Mouse (Mus musculus) right cerebral cortex, postnatal 10 days (tissue): ENCODE measurements around the gene Faf1.

ENCODE experiments used
- DNase-seq, 2 experiments: peaks; one replicate each; pipeline ENCODE4 v3.0.0; 2021; ENCODE audit warnings: low spot score in 2 of 2

Faf1 gene

DNA sequence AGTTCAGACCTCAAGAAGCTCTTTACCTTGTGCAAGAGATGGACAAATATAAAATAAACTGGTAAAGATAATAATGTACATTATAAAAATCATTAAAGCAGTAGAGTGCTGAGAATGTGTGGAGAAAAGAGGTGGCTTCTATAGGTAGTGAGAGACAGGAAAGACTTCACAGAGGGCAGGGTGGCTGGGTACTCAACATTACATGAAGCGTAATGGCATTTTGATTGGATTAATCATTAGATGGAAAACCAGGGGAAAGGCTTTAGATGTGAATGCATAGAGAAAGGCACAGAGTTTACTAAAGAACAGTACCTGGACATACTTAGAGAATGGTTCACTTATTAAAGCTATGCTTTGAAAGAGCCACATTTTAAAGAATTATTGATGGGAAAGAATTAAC, 252.7 kb downstream of the Faf1 start:
- no peak for DNase-seq

DNA sequence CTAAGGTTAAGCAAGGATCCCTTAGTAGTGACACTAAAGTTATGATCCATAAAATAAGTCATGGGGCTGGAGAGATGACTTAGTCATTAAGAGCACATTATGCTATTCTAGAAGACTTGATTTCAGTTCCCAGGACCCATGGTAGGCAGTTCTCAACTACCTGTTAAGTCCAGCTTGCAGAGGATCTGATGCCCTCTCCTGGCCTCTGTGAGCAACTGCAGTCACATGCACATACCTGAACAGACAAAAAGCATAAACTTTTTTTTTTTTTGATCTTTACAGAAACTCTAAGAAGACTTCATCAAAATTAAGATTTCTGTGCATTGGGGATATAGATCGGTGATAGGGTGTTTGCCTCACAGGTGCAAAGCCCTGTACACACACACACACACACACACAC, 254.1 kb downstream of the Faf1 start:
- no peak for DNase-seq

DNA sequence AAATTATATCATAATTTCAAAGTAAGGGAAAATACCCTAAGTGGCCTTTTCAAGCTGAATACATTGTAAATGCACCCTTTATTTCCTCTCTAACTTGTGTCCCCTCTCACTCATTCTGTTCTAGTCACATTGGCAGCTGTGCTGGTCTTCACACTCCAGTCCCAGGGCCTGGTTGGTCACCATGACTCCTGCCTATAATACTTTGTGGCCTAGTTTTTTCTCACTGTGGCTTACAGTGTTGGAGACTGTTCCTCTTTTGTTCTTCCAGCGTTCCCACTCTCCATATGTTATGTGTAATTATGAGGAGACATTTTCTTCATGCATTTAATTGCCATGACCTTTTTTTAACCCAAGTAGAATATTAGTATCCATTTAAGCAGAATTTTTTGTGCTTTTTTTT, 254.5 kb downstream of the Faf1 start:
- peak in 1 of 2 experiments; percentile 31 for DNase-seq

DNA sequence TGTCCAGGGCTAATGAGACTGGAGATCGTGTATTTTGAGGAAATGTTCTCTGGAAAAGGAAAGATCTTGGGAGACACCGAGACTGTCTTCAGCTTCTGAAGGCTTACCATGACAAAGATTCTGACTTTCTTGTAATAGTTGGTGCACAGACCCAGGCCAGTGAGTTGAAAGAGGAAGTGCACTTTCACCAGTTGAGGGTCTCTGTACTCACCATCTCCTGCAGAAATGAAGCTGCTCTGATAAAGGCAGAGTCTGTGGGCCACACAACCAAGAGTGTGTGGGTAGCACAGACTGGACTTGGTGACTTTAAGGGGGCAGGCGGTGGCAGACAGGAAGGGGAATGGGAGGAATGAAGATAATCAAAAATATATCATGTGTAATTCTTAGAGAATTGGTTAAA, 260.2 kb downstream of the Faf1 start:
- no peak for DNase-seq

DNA sequence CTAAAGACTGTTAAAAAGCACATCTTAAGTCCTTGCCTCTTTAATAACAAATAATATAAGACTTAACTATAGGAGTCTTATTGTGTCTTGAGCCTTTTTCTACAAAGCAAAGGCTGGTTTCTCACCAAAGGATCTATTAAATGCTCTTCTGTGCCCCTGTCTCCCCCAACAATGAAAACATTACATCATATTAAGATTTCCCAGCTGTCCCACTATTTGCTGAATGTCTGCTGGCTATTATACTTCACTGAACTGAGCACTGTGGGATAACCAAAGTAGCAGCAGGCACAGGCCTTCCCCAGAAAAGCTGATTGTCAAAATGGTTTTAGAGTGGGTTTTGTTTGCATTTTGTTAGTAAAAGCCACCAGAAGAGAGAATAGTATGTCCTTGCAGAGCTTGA, 262.9 kb downstream of the Faf1 start:
- no peak for DNase-seq

DNA sequence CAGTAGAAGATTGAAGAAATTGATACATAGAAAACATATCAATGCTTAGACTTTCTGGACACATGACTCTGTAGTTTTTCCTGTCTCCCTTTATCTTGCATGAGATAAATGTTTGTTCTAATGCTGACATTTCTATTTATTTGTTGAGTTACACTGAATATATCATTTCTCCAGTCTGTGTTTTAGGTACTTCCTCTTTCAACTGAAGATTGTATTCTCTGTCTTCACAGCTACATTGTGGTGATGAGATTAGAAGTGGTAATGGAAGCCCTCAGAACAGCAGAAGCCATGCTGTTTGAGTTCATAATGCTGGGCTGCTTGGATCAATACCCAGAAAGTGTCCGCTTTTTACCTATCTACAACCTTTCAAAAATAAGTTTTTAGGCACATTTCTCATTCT, 269.2 kb downstream of the Faf1 start:
- DNase-seq = no peak

DNA sequence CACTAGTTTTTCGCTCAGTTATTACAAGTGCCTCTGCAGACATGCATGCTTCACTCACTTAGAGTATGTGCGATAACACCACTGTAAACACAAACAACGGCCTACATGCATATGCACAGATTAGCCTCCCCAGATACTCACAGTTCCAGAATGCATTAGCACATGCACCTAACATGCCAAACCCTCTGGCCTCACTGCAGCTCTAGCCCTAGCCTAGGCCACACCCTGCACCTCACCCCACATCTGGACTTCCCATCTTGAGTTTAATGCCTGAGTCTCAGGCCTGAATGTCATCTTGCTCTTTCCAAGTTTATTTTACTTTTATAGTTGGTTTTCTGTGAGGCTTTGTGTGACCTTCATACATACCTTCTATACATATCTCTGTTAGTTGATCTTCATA, 272.9 kb downstream of the Faf1 start:
- DNase-seq = no peak

DNA sequence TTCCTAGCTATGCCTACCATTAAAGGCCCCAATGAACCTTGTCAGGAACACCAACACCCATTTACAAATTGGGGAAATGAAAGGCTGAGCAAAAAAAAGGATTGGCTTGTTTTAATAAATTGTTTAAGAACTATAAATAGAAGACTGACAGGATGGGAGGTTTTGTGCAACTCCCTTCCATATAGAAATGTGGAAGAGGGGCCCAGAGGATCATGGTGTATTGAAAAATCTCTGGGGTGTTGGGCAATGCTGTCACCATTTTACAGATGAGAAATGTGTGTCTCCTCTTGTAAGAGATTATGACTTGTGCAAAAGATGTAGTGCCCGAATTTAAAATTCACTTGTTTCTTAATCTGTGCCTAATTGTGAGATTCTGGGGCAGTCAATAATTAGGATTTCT, 277.1 kb downstream of the Faf1 start:
- no peak for DNase-seq

DNA sequence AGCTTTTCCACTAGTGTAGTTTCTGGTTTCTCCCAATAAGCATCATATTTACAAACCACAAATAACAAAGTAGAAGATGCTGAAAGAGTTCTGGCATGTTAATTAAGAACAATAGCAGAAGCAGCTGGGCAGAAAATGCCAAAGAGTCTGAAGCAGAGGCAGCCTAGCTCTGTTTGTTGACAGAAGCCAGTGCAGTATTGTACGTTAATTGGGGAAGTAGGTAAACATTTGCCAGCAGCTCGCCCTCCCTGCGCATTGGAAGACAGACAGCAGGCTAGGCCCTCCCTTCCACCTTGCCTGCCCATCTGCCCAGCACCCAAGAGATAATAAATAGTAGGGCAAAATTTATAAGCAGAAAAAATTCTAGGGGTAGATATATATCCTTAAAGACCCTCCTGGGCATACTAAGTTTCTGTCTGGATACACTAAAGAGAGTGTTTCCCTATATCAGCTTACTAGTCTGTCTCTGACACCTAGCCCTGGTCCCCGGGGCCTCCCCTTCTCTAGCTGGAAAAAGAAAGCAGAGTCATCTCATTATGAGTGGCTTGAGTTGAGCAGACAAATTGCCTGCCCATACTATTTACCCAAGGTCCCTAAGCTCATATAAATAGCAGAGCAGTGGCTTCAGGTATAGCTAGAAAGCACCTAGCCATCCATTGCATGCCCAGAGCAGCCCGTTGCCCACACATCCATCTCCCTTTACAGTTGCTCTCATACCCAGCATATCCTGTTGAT, 284.0 kb downstream of the Faf1 start:
- DNase-seq = no peak

DNA sequence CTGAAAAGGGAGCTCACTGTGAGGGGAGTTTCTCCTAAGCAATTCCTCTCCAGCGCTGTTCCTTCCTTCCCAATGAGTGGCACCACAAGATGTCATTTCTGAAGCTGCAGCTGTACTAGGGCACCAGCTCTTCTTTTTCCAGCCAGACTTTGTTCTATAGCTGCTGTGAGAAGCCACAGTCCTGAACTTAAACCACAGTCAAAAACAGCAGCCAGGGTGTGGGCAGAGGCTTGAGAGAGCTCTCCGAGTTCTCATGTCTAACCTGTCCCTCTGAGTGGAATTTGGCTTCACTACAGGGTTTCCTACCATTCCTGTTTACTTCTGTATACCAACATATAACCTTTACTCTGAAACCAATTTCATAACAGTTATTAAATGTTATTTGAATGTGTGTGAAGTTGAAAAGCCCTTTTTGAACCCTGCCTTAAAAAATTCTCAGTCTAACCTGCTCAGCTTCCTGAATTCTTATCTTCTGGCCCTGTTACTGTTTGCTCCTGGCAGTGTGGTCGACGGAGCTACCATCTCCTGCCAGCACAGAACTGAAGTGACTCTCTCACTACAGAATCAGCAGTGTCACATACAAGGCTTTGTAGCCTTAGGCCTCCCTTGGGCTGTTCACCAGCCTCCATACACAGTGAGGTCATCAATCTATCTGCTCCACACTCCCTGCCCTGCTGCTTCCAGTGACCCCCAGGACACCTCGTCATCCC, 287.3 kb downstream of the Faf1 start:
- no peak for DNase-seq

DNA sequence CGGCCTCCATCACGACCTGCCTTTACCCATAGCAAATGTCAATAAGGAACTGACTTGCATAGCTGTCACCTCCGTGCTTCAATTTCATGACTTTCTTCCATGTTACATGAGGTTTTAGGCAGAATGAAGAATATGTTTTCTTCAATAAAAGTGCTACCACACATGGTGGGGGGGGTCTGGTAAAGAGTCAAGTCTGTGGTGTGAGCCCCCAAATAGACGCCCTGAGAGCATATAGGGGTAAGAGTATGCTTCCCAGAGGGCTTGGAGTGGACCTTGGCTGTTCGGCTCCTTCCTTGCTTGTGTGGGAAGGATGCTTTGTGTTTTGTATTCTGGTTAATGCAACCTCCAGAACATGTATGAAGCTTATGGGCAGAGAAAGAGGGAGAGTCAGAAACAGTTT, 293.2 kb downstream of the Faf1 start:
- no peak for DNase-seq

DNA sequence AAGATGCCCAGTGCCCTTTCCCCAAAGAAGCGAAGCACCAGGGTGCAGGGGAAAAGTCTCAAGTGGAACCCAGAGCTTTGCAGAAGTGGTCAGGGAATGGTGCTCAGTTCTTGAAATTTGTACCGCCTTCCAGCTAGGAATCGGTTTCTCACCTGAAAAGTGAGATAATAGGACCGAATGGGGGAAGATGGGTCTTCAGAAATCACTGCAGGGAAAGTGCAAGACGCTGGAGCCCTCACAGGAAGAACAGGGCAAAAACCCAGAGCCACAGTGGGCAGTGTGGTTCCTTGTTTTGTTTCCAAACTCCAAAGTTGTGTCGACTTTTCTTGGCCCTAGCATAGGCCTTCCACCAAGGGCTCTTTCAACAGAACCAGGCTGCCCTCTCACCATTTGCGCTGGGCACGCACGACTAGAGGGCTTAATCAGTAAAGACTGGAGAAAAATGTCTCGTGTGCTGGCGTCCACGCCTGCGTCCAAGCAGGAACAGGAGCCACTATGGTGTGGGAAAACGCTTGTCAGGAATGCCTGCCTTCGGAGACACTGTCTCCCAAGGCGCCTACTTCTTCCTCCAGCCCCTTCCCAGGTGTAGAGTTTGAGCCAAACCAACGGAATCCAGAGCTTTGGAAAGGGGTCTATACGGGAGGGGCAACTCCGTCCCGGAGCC, 297.7 kb downstream of the Faf1 start:
- no peak for DNase-seq

DNA sequence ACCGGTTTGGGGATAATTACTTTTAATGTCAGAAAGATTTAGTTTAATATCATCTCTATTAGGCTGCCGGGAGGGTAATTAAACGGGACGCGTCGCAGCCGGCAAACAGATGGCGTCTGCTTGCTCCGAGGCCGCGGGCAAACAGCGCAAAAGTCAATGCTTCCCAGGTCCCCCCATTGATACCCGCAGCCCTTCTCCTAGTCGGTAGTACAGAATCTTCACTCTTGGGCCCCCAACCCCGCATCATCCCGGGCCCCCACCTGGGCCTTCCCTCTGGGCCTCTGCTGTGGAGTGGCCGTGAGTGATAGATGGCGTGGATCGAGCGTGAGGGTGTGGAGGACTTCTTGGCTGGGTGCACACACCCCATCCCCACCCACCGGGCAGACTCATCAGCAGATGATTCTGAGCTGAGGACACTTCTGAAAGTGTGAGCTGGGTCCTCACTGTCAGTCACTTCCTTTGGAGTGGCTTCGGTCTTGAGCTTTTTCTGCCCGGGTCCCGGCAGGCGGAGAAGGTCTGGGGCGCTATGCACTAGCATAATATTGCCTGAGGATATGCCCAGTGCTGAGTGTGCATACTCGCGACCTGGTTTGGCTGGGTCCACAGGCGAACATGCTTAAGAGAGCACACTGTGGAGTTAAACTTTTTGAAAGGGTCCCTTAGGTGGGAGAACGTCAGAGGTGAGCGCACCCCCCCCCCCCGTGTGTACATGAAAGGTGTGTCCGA, 298.4 kb downstream of the Faf1 start:
- no peak for DNase-seq

DNA sequence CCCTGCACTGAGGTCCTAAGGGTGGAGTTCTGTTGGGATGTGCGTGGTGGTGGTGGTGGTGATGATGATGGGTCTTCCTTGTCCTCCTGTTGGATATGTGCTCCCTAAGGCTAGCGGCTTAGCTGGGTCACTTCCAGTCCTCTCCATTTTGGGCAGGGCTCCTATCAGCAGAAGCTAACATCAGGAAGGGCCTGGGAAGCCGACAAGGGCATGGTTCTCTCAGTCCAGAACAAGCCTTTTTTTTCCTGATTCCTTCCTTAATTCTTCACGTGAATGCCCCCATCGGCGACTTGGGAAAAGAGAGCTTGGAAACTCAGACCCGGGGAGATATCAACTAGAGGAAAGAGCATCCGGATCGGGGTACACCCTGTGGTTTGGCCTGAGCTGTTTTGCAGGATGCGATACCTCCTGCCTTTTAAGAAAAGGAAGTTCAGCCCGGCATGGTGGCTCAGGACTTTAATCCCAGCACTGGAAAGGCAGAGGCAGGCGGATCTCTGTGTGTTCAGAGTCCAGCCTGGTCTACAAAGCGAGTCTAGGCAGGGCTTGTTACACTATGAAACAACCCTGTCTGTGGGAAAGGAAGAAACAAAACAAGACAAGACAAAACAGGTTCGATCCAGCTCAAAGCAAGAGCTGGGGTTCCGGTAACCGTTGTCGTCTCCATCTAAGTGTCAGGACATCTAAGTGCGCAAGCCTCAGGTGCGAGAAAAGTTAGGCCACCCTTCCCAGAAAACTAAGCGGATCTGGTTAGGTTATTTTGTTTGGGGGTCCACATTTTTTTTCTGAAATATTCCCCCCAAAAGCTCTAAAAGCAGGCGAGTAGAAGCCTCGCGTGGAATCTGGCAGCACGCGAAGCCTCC, 299.2 kb downstream of the Faf1 start:
- no peak for DNase-seq

DNA sequence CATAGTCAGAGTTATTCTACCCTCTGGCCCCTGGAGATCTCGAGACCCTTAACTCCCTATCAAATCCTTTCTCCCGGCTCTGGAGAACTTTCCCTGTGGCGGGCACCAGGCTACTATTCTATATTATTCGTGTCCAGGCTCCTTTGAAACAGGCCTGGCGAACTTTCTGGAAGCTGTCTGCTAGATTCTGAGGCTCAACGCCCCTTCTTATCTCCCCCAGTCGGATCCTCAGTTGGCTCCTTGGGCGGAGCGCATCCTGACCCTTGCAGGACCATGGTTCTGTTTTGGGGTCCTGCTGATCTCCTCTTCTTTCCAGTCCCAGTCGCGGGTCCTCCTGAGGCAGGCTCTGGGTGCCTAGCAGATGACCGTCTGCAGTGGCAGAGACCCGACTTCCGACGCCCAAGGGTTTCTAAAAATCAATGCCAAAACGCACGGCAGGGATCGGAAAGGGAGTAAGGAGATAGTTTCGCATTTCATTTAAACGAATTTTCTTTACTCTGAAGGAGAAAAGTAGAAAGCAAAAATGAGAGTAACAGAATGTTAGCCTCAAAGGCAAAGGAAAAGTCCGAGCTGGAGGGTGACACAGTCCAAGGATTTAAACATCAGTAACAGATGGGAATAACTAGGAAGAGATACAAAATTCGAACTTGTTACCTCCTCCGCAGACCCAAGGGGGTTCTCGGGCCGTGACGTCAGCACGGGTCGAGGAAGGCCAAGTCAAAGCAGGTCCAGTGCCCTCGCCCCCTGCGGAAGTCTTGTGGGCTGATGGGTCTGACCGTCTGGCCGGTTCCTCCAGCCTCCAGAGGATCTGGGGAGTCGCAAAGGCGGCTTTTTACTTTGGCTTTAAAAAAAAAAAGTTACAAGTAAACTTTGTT, 300.1 kb downstream of the Faf1 start:
- no peak for DNase-seq

DNA sequence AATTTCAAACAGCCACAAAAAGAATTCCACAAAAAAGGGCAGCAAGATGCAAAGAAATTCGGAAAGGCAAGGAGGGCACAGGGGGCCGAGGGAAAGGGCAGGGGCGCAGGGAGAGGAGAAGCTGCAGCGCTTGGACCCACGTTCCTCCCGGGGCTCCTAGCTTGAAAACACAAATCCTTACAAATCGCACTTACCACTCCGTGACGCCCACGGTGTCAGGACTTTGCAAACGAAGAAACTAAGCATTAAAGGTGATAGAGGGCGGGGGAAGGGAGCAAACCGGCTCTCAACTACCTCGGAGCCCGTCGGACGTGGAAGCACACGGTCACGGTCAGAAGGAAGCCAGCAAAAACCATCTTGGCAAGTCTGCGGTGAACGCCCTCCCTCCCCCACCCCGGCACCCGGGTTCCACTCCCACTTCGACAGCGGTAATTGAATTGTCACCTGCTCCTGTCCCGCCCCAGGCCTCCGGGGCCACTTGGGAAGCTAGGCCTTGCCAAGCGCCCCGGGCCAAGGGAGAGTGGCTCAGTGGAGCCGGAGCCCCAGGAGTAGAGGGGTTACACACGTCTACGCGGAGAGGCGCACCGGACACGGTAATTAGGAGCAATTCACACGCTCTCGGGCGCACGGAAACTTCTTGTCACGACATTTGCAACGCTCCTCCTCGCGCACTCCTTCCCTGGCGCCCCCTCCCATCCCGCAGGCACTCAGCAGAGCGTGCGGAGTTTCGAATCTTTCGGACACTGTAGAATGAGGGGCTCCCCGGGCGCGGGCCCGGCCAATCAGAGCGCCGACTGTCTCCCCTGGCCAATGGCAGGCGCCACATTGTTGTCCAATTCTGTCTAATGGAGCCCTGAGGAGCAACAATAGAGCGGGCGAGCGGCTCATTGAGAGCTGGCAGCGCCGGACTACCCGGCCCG, 301.0 kb downstream of the Faf1 start, which contains the start of gene Dmrta2:
Gene Dmrta2 (plus strand): TSS at position 906 of the 920 bp plus-strand sequence.
- DNase-seq = peak; percentile 84 to 85

DNA sequence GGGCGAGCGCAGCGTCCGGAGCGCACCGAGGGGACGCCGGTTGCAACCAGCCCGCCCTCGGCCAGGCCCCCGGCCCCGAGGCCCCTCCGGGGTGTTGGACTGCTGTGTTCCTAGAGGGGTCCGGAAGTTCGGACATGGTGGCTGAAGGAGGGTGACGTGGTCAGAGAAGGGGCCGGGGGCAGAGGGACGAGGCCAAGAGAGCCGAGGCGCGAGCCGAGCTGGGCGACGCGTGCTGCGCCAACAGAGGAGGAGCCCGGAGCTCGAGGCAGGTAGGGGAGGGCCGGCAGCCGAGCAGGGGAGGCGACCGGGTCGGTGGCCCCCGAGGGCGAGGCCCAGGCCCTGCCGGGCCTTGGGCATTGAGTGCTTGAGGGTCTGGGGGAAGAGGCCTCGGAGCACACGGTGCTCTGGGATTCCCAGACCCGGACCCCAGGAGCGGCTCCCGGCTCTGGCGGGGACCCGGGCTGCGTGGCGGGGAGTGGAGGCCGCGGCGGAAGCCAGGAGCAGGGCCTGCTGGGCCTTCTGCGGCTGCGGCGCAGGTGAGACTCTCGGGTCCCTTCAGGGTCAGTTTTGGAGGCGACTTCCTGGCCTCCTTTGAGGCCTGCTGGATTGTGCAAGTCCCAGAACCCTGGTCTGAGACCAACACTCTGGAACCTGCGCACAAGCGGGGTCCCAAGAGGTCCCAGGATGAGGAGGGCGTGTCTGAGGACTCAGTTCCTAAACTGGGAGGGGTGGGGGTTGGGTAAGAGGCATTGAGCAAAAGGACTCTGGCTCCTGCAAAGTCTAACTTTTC, 301.9 kb downstream of the Faf1 start:
- DNase-seq = no peak

DNA sequence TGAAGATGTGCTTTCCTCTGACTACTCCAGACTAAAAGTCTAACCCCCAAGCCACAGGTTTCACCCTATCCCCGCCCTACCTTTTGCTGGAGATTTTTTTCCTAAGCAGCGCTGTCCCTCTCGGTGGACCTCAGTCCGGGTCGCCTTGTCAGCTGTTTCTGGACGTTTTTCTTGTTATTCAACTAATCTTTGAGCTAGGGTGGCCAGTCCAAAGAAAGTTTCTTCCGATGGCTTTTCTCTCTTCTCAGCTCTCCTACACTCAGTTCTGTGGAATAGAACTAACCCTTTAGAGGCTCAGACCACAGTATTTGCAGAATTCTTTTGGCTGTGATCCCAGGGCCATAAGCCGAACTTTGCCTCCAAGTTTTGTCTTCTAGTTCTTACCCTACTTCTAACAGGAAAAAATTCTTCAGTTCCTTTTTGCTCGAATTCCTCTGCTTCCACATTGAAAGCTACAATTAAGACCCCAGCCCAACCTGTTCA, 302.5 kb downstream of the Faf1 start:
- no peak for DNase-seq
